Mouse (Mus musculus): ENCODE measurements around the gene Zfp526. TPM values are rescaled to one million over a fixed set of nuclear protein-coding genes. Genes with fewer than 3 reads are reported as not detected.

Gene Zfp526
- polyA plus RNA-seq, 1 experiment: not detected

GRCm38 (mm10) chr7:25274571-25274970 lies 53.3 kb downstream of the Zfp526 start:
- Histone ChIP-seq H3K4me1 (ENCODE audit: control insufficient read depth, insufficient read depth, low read length) (peaks cover 59% of the 10 kb centered on the region), H3K4me3 (ENCODE audit: insufficient read depth, low read depth, low read length) (no peak overlapping the region), H3K27ac (ENCODE audit: insufficient read depth, low read depth, low read length) (peak overlapping the region; percentile 12; the same call in 1 of the 2 replicates)
- TF ChIP-seq CTCF (IDR thresholded peaks at IDR 0.05; ENCODE audit: insufficient read depth, low read depth, low read length) (no peak), POLR2A (IDR thresholded peaks at IDR 0.05; ENCODE audit: insufficient read depth, low read depth, low read length) (no peak)
- WGBS: 31% methylated on average over 5 of the region's 5 CpGs

- WGBS: 80% methylated on average over 3 of the region's 3 CpGs
- peaks cover 59% of the 10 kb centered on the region for H3K4me1 ChIP-seq (ENCODE audit: control insufficient read depth, insufficient read depth, low read length)
- TF ChIP-seq POLR2A (IDR thresholded peaks at IDR 0.05; ENCODE audit: insufficient read depth, low read depth, low read length): no peak
- TF ChIP-seq CTCF (IDR thresholded peaks at IDR 0.05; ENCODE audit: insufficient read depth, low read depth, low read length): no peak
- peak overlapping the region; percentile 12; the same call in 1 of the 2 replicates for H3K27ac ChIP-seq (ENCODE audit: insufficient read depth, low read depth, low read length)
- no peak overlapping the region for H3K4me3 ChIP-seq (ENCODE audit: insufficient read depth, low read depth, low read length)
Observed at GRCm38 (mm10) chr7:25274996-25275395, 53.8 kb downstream of the Zfp526 start.

GRCm38 (mm10) chr7:25275555-25276298 lies 54.5 kb downstream of the Zfp526 start:
- peaks cover 59% of the 10 kb centered on the region for H3K4me1 ChIP-seq (ENCODE audit: control insufficient read depth, insufficient read depth, low read length)
- TF ChIP-seq POLR2A (IDR thresholded peaks at IDR 0.05; ENCODE audit: insufficient read depth, low read depth, low read length) (no peak), CTCF (IDR thresholded peaks at IDR 0.05; ENCODE audit: insufficient read depth, low read depth, low read length) (no peak)
- H3K27ac ChIP-seq (ENCODE audit: insufficient read depth, low read depth, low read length): peak overlapping the region; percentile 1; the same call in 1 of the 2 replicates
- 57% methylated on average over 9 of the region's 9 CpGs for WGBS
- no peak overlapping the region for H3K4me3 ChIP-seq (ENCODE audit: insufficient read depth, low read depth, low read length)

Other genes with a start within 250 kb of the Zfp526 start
- not detected in 2 replicates for gene Rabac1, start 248.7 kb upstream of the Zfp526 start, polyA plus RNA-seq (2012; ENCODE audit: insufficient read depth, insufficient read length, low replicate concordance, missing spikeins)
- 361 and 745 TPM in 2 replicates for gene Atp1a3, start 215.5 kb upstream of the Zfp526 start, polyA plus RNA-seq (2012; ENCODE audit: insufficient read depth, insufficient read length, low replicate concordance, missing spikeins)
- gene Grik5, start 149.1 kb upstream of the Zfp526 start, polyA plus RNA-seq (2012; ENCODE audit: insufficient read depth, insufficient read length, low replicate concordance, missing spikeins): not detected in 2 replicates
- not detected in 2 replicates for gene Zfp574, start 148.9 kb upstream of the Zfp526 start, polyA plus RNA-seq (2012; ENCODE audit: insufficient read depth, insufficient read length, low replicate concordance, missing spikeins)
- gene Pou2f2, start 41.7 kb upstream of the Zfp526 start, polyA plus RNA-seq (2012; ENCODE audit: insufficient read depth, insufficient read length, low replicate concordance, missing spikeins): not detected in 2 replicates
- not detected in 2 replicates for gene Dedd2, start 810 bp upstream of the Zfp526 start, polyA plus RNA-seq (2012; ENCODE audit: insufficient read depth, insufficient read length, low replicate concordance, missing spikeins)
- not detected in 2 replicates for gene Gsk3a, start 16.4 kb downstream of the Zfp526 start, polyA plus RNA-seq (2012; ENCODE audit: insufficient read depth, insufficient read length, low replicate concordance, missing spikeins)
- not detected in 2 replicates for gene Erf, start 29.3 kb downstream of the Zfp526 start, polyA plus RNA-seq (2012; ENCODE audit: insufficient read depth, insufficient read length, low replicate concordance, missing spikeins)
- 41.9 TPM in 1 of 2 replicates, not detected in the other for gene Cic, start 46.3 kb downstream of the Zfp526 start, polyA plus RNA-seq (2012; ENCODE audit: insufficient read depth, insufficient read length, low replicate concordance, missing spikeins)
- gene Pafah1b3, start 76.6 kb downstream of the Zfp526 start, polyA plus RNA-seq (2012; ENCODE audit: insufficient read depth, insufficient read length, low replicate concordance, missing spikeins): not detected in 2 replicates
- not detected in 2 replicates for gene Prr19, start 80.0 kb downstream of the Zfp526 start, polyA plus RNA-seq (2012; ENCODE audit: insufficient read depth, insufficient read length, low replicate concordance, missing spikeins)
- not detected in 2 replicates for gene Tmem145, start 84.7 kb downstream of the Zfp526 start, polyA plus RNA-seq (2012; ENCODE audit: insufficient read depth, insufficient read length, low replicate concordance, missing spikeins)
- gene Megf8, start 95.7 kb downstream of the Zfp526 start, polyA plus RNA-seq (2012; ENCODE audit: insufficient read depth, insufficient read length, low replicate concordance, missing spikeins): not detected in 2 replicates
- gene Cnfn, start 148.3 kb downstream of the Zfp526 start, polyA plus RNA-seq (2012; ENCODE audit: insufficient read depth, insufficient read length, low replicate concordance, missing spikeins): not detected in 2 replicates
- gene Lipe, start 177.3 kb downstream of the Zfp526 start, polyA plus RNA-seq (2012; ENCODE audit: insufficient read depth, insufficient read length, low replicate concordance, missing spikeins): not detected in 2 replicates
- not detected in 2 replicates for gene Cxcl17, start 191.5 kb downstream of the Zfp526 start, polyA plus RNA-seq (2012; ENCODE audit: insufficient read depth, insufficient read length, low replicate concordance, missing spikeins)